Mouse (Mus musculus) lung, postnatal 4 days (tissue): Measurements from ENCODE around the gene Asb2.

Source experiments
- DNase-seq, 2 experiments: peaks; one replicate each; pipeline ENCODE4 v3.0.0; 2021

Gene Asb2

GRCm38 (mm10) chr12:103315831-103316545 lies 39.8 kb downstream of the Asb2 start:
- DNase-seq: no peak

- no peak for DNase-seq
These were observed 41.0 kb downstream of the Asb2 start for GRCm38 (mm10) chr12:103314640-103315361.

- DNase-seq: peak; percentile 39 to 55
These were observed 41.7 kb downstream of the Asb2 start for GRCm38 (mm10) chr12:103313871-103314639.

- DNase-seq: no peak
These were observed 42.5 kb downstream of the Asb2 start for GRCm38 (mm10) chr12:103313274-103313673.

GRCm38 (mm10) chr12:103311921-103312320 lies 43.9 kb downstream of the Asb2 start:
- peak; percentile 70 to 85 for DNase-seq

GRCm38 (mm10) chr12:103310744-103311267 lies 45.0 kb downstream of the Asb2 start, which contains the start of gene Fam181a:
Gene Fam181a (plus strand): TSS chr12:103310975.
- DNase-seq: no peak

GRCm38 (mm10) chr12:103306720-103307119 lies 49.1 kb downstream of the Asb2 start:
- peak in 1 of 2 experiments; percentile 49 for DNase-seq

GRCm38 (mm10) chr12:103306224-103306623 lies 49.6 kb downstream of the Asb2 start:
- no peak for DNase-seq

- no peak for DNase-seq
These were observed 52.8 kb downstream of the Asb2 start for GRCm38 (mm10) chr12:103302960-103303359.

- DNase-seq: peak in 1 of 2 experiments; percentile 58
These were observed 54.2 kb downstream of the Asb2 start for GRCm38 (mm10) chr12:103301645-103302044.

- DNase-seq: no peak
These were observed 55.3 kb downstream of the Asb2 start for GRCm38 (mm10) chr12:103300493-103300892.

- no peak for DNase-seq
These were observed 59.5 kb downstream of the Asb2 start for GRCm38 (mm10) chr12:103296292-103296691.

GRCm38 (mm10) chr12:103292366-103292765 lies 63.4 kb downstream of the Asb2 start:
- no peak for DNase-seq

GRCm38 (mm10) chr12:103287276-103287675 lies 68.5 kb downstream of the Asb2 start:
- DNase-seq: no peak

GRCm38 (mm10) chr12:103283411-103283810 lies 72.4 kb downstream of the Asb2 start:
- DNase-seq: no peak

GRCm38 (mm10) chr12:103282936-103283335 lies 72.9 kb downstream of the Asb2 start:
- no peak for DNase-seq

- peak; percentile 38 to 78 for DNase-seq
These were observed 73.9 kb downstream of the Asb2 start for GRCm38 (mm10) chr12:103281912-103282311.

GRCm38 (mm10) chr12:103281491-103281890 lies 74.3 kb downstream of the Asb2 start:
- DNase-seq: no peak

GRCm38 (mm10) chr12:103276422-103276821 lies 79.4 kb downstream of the Asb2 start:
- DNase-seq: no peak

- DNase-seq: no peak
These were observed 82.1 kb downstream of the Asb2 start for GRCm38 (mm10) chr12:103273732-103274131.

GRCm38 (mm10) chr12:103273051-103273450 lies 82.8 kb downstream of the Asb2 start:
- DNase-seq: no peak

GRCm38 (mm10) chr12:103272176-103272575 lies 83.6 kb downstream of the Asb2 start:
- DNase-seq: no peak
